Mouse (Mus musculus): ENCODE measurements at regions not wholly inside any gene's neighbourhood (a gene's known extent, or its start where the extent isn't known, plus 50 kb on each side); places are given as distances from the start of the nearest gene placed in this dataset.

DNA sequence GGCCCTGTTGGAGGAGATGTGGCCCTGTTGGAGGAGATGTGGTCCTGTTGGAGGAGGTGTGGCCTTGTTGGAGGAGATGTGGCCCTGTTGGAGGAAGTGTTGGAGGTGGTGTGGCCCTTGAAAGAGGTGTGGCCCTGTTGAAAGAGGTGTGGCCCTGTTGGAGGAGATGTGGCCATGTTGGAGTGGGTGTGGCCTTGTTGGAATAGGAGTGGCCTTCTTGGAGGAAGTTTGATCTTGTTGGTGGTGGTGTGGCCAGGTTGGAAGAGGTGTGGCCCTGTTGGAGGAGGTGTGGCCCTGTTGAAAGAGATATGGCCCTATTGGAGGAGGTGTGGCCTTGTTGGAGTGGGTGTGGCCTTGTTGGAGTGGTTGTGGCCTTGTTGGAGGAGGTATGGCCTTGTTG lies 220.3 kb downstream of the Cryba4 start:
- no peak overlapping the region for H3K4me3 ChIP-seq (replicated peaks)
- no peak overlapping the region for H3K4me2 ChIP-seq
- H3K4me1 ChIP-seq (replicated peaks) = no peaks in the 10 kb centered on the region
- no peaks in the 10 kb centered on the region for H3K27me3 ChIP-seq
- no peaks in the 10 kb centered on the region for H3K9me3 ChIP-seq (replicated peaks)
- H3K27ac ChIP-seq (replicated peaks) = no peak overlapping the region
- no peaks in the 10 kb centered on the region for H3K36me3 ChIP-seq (replicated peaks)
- ATAC-seq (ENCODE audit: insufficient read depth) = no peak
- no peak overlapping the region for H3K9ac ChIP-seq

DNA sequence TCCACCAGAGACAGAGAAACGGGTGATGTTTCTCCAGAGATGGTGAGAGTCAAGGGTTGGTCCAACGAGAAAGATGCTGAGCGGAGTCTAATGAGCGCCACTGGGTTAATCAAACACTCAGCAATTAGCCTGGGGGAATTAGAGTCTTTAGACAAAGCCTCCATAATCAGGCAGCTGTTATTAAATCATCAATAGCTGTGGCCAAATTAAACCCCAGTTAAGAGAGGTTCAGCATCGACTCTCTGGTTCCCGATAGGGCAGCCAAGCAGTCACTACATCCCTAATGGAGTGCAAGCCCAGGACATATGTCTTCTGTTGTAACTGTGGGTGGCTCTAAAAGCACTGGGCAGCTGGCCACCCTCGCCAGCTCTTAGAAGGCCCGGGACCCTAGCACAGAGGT lies 216.9 kb downstream of the Cryba4 start:
- no peak for ATAC-seq (ENCODE audit: insufficient read depth)
- no peak overlapping the region for H3K9ac ChIP-seq

DNA sequence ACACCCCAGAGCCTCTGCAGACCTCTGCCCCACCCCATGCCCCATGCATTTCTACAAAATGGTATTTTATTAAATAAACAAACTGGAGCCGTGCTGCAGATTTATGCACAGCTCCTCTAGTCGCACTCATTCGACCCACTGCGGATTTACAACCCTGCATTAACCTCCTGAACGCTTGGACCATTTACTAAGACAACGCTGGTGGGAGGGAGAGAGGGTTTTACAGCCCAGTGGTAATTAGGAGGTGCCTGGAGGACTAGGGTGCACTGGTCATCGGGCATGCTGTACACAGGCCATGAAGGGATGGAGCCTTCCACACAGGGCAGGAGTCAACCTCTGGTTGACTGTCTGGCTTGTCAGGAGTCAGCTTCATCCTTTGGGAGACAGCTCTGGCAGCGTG lies 215.2 kb downstream of the Cryba4 start:
- H3K9ac ChIP-seq = no peak overlapping the region
- no peaks in the 10 kb centered on the region for H3K27me3 ChIP-seq
- H3K9me3 ChIP-seq (replicated peaks) = no peaks in the 10 kb centered on the region
- H3K4me2 ChIP-seq = no peak overlapping the region
- H3K4me3 ChIP-seq (replicated peaks) = no peak overlapping the region
- no peak overlapping the region for H3K27ac ChIP-seq (replicated peaks)
- H3K4me1 ChIP-seq (replicated peaks) = no peaks in the 10 kb centered on the region
- WGBS (ENCODE audit: insufficient replicate concordance) = 29% methylated on average over 8 of the region's 8 CpGs
- ATAC-seq (ENCODE audit: insufficient read depth) = no peak
- H3K36me3 ChIP-seq (replicated peaks) = no peaks in the 10 kb centered on the region

More for the DNA sequence above, 216.9 kb downstream of the Cryba4 start:
- WGBS (ENCODE audit: insufficient replicate concordance) = 67% methylated on average over 8 of the region's 8 CpGs
- Histone ChIP-seq H3K9me3 (replicated peaks) (no peaks in the 10 kb centered on the region), H3K4me2 (no peak overlapping the region), H3K36me3 (replicated peaks) (no peaks in the 10 kb centered on the region), H3K27ac (replicated peaks) (no peak overlapping the region), H3K4me1 (replicated peaks) (no peaks in the 10 kb centered on the region), H3K4me3 (replicated peaks) (no peak overlapping the region), H3K27me3 (no peaks in the 10 kb centered on the region)

DNA sequence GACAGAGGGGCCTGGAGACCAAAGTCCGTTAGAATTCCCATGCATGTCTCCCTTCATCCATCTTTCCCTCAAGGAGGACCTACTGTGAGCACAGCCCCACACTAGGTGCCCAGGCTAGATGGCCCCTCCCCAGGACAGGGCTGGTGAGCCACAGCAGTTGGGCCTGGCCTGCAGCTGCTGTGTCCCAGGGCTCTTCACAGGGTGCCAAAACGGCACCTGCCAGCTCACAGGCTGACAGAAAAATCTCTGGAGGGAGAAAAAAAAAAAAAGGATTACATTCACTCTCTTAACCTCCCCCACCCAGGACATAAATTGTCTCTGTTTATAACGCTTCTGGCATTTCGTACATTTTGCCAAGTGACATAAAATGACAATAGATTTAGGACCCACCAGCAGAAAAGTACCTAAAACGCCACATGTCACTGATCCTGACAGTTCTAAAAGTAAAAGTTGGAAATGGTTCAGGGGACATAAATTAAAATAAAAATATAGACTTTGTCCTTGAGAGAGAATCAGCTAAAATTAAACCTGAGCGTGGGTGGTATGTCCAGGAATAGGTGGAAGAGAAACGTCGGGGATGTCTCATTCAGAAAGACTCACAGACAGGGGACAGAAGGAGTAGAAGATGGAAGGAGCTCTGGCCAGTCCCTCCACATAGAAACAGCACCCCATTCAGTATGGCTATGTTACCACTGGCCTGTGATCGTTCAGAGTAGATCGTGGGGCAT lies 212.5 kb downstream of the Cryba4 start:
- WGBS (ENCODE audit: insufficient replicate concordance) = 53% methylated on average over 10 of the region's 10 CpGs
- Histone ChIP-seq H3K9me3 (replicated peaks) (no peaks in the 10 kb centered on the region), H3K27me3 (no peaks in the 10 kb centered on the region), H3K4me3 (replicated peaks) (no peak overlapping the region), H3K36me3 (replicated peaks) (no peaks in the 10 kb centered on the region), H3K9ac (no peak overlapping the region), H3K4me1 (replicated peaks) (no peaks in the 10 kb centered on the region), H3K4me2 (no peak overlapping the region), H3K27ac (replicated peaks) (no peak overlapping the region)
- no peak for ATAC-seq (ENCODE audit: insufficient read depth)

DNA sequence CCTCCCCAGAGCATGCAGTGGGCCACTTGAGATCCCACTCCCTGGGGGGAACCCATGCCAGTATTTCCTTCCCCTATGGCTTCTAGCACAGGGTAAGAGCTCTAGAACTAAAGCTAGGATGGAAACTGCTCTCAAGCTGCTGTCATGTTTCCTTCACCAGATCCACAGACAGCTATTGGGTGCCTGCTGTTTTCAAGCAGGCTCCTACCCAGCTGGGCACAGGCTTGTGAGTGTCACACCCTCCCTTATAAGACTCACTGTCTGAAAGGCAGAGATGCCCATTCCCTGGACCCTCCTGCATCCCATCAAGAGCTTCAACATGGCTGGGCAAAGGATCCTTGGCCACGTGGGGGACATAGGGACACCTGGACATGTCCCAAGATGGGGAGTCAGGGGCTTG lies 211.6 kb downstream of the Cryba4 start:
- Histone ChIP-seq H3K9me3 (replicated peaks) (no peaks in the 10 kb centered on the region), H3K4me1 (replicated peaks) (no peaks in the 10 kb centered on the region), H3K9ac (no peak overlapping the region), H3K4me2 (no peak overlapping the region), H3K27ac (replicated peaks) (no peak overlapping the region), H3K27me3 (no peaks in the 10 kb centered on the region), H3K36me3 (replicated peaks) (no peaks in the 10 kb centered on the region), H3K4me3 (replicated peaks) (no peak overlapping the region)
- no peak for ATAC-seq (ENCODE audit: insufficient read depth)
- WGBS (ENCODE audit: insufficient replicate concordance) = 18% methylated on average over 1 of the region's 1 CpGs

- ATAC-seq (ENCODE audit: insufficient read depth) = no peak
- no peak overlapping the region for H3K4me2 ChIP-seq
- H3K4me3 ChIP-seq (replicated peaks) = no peak overlapping the region
- 26% methylated on average over 4 of the region's 4 CpGs for WGBS (ENCODE audit: insufficient replicate concordance)
- H3K36me3 ChIP-seq (replicated peaks) = no peaks in the 10 kb centered on the region
- H3K9me3 ChIP-seq (replicated peaks) = no peaks in the 10 kb centered on the region
- no peak overlapping the region for H3K27ac ChIP-seq (replicated peaks)
- H3K27me3 ChIP-seq = no peaks in the 10 kb centered on the region
- H3K4me1 ChIP-seq (replicated peaks) = no peaks in the 10 kb centered on the region
- no peak overlapping the region for H3K9ac ChIP-seq
Observed at GRCm38 (mm10) chr5:112041285-112041684, 211.0 kb downstream of the Cryba4 start.

DNA sequence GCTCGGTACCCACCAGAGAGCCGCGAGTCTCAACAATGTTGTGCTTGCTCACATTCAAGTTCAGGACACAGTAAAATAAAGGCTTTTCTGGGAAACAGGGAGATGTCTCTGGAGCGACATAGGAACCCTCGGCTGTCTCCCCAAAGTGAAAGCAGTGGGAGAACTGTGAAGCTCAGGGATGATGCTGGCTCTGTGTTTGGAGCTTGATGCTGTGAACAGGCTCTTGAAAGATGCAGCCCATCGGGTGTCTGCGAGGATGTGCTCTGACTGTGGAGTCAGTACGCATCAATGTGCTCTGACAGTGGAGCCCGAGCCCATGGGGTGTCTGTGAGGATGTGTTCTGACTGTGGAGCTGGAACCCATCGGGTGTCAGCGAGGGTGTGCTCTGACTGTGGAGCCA lies 210.1 kb downstream of the Cryba4 start:
- H3K9ac ChIP-seq = no peak overlapping the region
- no peaks in the 10 kb centered on the region for H3K36me3 ChIP-seq (replicated peaks)
- H3K27me3 ChIP-seq = no peaks in the 10 kb centered on the region
- H3K4me3 ChIP-seq (replicated peaks) = no peak overlapping the region
- no peak overlapping the region for H3K27ac ChIP-seq (replicated peaks)
- no peaks in the 10 kb centered on the region for H3K4me1 ChIP-seq (replicated peaks)
- ATAC-seq (ENCODE audit: insufficient read depth) = no peak
- H3K4me2 ChIP-seq = no peak overlapping the region
- H3K9me3 ChIP-seq (replicated peaks) = no peaks in the 10 kb centered on the region
- WGBS (ENCODE audit: insufficient replicate concordance) = 70% methylated on average over 11 of the region's 11 CpGs

DNA sequence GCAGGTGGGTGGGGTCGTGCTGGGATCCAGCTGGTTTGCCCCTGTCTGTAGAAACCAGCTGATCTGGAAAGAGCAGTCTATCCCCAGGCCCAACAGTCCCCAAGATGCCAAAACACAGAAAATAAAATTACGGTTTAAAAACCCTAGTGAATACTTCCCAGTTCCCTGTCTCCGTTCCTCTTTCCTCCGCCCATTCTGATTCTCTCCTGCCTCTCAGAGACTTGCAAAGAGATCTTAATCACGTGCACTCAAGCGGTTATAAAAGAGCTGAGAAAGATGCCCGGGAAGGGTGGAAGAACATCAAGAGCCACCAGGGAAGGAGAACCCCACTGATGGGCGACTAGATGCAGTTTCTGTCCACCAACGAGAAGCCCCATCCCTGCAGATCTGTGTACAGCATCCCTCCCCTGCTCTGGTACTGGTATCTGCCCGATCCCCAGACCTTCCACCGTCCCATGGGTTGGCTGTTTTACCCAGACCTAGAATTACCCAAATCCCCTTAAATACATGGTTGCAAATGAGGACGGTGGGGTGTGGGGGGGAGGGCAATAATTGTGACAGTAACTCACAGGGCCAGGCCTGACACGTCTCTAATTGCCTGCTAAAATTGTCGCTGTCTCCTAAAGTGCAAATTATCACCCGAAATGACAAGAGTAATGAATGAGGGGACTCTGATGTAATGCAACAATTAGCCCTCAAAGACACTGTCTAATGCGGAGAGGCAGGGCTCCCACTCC lies 202.1 kb downstream of the Cryba4 start:
- Histone ChIP-seq H3K27ac (replicated peaks) (no peak overlapping the region), H3K9me3 (replicated peaks) (no peaks in the 10 kb centered on the region), H3K4me1 (replicated peaks) (no peaks in the 10 kb centered on the region), H3K4me3 (replicated peaks) (no peak overlapping the region), H3K27me3 (no peaks in the 10 kb centered on the region), H3K36me3 (replicated peaks) (no peaks in the 10 kb centered on the region), H3K9ac (no peak overlapping the region), H3K4me2 (no peak overlapping the region)
- 28% methylated on average over 16 of the region's 16 CpGs for WGBS (ENCODE audit: insufficient replicate concordance)
- no peak for ATAC-seq (ENCODE audit: insufficient read depth)

DNA sequence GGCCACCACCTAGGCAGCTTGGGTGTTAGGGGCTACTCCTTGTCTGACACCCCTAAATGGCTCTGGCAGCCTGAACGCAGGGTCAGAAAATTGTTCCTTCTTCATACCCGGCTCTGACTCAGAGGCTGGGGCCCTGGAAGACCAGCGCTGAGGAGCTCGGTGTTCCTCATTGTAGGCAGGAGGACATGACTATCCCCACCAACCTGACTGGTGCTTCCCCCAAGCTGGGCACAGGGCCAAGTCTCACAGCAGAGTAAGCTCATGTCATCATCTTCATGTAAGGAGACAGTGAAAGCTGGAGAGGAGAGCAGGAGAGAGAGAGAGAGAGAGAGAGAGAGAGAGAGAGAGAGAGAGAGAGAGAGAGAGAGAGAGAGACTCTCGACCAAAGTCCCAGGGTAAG lies 201.4 kb downstream of the Cryba4 start:
- Histone ChIP-seq H3K27ac (replicated peaks) (no peak overlapping the region), H3K4me1 (replicated peaks) (no peaks in the 10 kb centered on the region), H3K4me2 (no peak overlapping the region), H3K36me3 (replicated peaks) (no peaks in the 10 kb centered on the region), H3K27me3 (no peaks in the 10 kb centered on the region), H3K4me3 (replicated peaks) (no peak overlapping the region), H3K9me3 (replicated peaks) (no peaks in the 10 kb centered on the region), H3K9ac (no peak overlapping the region)
- 33% methylated on average over 5 of the region's 5 CpGs for WGBS (ENCODE audit: insufficient replicate concordance)
- no peak for ATAC-seq (ENCODE audit: insufficient read depth)

DNA sequence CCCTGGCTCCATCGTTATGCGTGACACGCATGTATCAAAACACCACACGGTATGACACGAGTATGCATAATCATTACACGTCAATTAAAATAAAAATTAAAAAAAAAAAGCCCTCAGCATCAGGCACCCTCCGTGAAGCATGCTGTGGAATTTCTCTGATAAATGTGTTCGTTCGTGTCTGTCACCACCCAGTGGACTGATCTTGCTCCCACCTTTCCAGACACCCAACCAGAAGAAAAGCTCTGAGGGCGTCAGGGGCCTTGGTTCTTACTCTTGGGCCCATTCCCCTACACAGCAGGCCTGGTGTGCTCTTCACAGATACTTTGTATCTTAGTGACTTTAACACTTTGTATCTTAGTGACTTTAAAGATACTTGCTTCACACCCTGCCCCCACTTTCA lies 200.5 kb downstream of the Cryba4 start:
- H3K27me3 ChIP-seq = no peaks in the 10 kb centered on the region
- H3K27ac ChIP-seq (replicated peaks) = no peak overlapping the region
- 64% methylated on average over 10 of the region's 10 CpGs for WGBS (ENCODE audit: insufficient replicate concordance)
- ATAC-seq (ENCODE audit: insufficient read depth) = no peak
- H3K9me3 ChIP-seq (replicated peaks) = no peaks in the 10 kb centered on the region
- no peaks in the 10 kb centered on the region for H3K4me1 ChIP-seq (replicated peaks)
- H3K4me3 ChIP-seq (replicated peaks) = no peak overlapping the region
- H3K9ac ChIP-seq = no peak overlapping the region
- no peaks in the 10 kb centered on the region for H3K36me3 ChIP-seq (replicated peaks)
- no peak overlapping the region for H3K4me2 ChIP-seq

GRCm38 (mm10) chr5:112053600-112054155 lies 198.6 kb downstream of the Cryba4 start:
- Histone ChIP-seq H3K4me1 (replicated peaks) (no peaks in the 10 kb centered on the region), H3K9me3 (replicated peaks) (no peaks in the 10 kb centered on the region), H3K4me3 (replicated peaks) (no peak overlapping the region), H3K27ac (replicated peaks) (no peak overlapping the region), H3K9ac (no peak overlapping the region), H3K4me2 (no peak overlapping the region), H3K36me3 (replicated peaks) (no peaks in the 10 kb centered on the region), H3K27me3 (no peaks in the 10 kb centered on the region)
- ATAC-seq (ENCODE audit: insufficient read depth) = no peak
- WGBS (ENCODE audit: insufficient replicate concordance) = 61% methylated on average over 5 of the region's 5 CpGs
